Mouse (Mus musculus): ENCODE results near the gene Klhl28. TPM values are rescaled to one million over a fixed set of nuclear protein-coding genes. Genes with fewer than 3 reads are reported as not detected.

The Klhl28 gene
- polyA plus RNA-seq, 1 experiment from 2014 or later: 14.0 TPM

- peak overlapping the region; percentile 96 for H3K4me2 ChIP-seq
- ATAC-seq (ENCODE audit: insufficient number of reproducible peaks, insufficient read depth, low FRiP score, low TSS enrichment, low read depth): no peak
- WGBS: 19% methylated on average over 4 of the region's 4 CpGs
- H3K36me3 ChIP-seq: no peaks in the 10 kb centered on the region
- peaks cover 23% of the 10 kb centered on the region for H3K4me1 ChIP-seq
- peak overlapping the region; percentile 74 for H3K9ac ChIP-seq
- no peak overlapping the region for H3K27ac ChIP-seq
- no peaks in the 10 kb centered on the region for H3K9me3 ChIP-seq
- peak overlapping the region; percentile 89 for H3K4me3 ChIP-seq
- H3K27me3 ChIP-seq: no peaks in the 10 kb centered on the region
Observed at GRCm38 (mm10) chr12:64964560-64964959, 774 bp downstream of the Klhl28 start.

DNA sequence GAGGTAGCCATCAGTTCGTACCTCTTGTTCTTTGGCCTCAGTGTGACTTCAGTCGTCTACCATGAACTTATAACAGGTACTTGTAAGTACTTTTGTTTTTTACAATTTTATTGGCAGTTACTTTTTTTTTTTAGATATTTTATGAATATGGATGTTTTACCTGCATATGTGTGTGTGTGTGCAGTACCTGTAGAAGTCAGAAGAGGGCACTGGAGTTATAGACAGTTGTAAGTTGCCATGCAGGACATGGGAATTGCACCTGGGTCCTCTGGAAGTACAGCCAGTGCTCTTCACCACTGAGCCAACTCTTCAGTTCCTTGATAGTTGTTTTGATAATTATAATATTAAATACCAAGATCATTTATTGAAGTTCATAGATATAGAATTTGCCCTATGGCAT is 27.8 kb downstream of the Klhl28 start:
- Histone ChIP-seq H3K4me3 (no peak overlapping the region), H3K4me2 (no peak overlapping the region), H3K27me3 (no peaks in the 10 kb centered on the region), H3K36me3 (peaks cover 14% of the 10 kb centered on the region), H3K9ac (no peak overlapping the region), H3K9me3 (no peaks in the 10 kb centered on the region), H3K27ac (no peak overlapping the region), H3K4me1 (no peaks in the 10 kb centered on the region)
- no peak for ATAC-seq (ENCODE audit: insufficient number of reproducible peaks, insufficient read depth, low FRiP score, low TSS enrichment, low read depth)
- 79% methylated on average over 2 of the region's 2 CpGs for WGBS

DNA sequence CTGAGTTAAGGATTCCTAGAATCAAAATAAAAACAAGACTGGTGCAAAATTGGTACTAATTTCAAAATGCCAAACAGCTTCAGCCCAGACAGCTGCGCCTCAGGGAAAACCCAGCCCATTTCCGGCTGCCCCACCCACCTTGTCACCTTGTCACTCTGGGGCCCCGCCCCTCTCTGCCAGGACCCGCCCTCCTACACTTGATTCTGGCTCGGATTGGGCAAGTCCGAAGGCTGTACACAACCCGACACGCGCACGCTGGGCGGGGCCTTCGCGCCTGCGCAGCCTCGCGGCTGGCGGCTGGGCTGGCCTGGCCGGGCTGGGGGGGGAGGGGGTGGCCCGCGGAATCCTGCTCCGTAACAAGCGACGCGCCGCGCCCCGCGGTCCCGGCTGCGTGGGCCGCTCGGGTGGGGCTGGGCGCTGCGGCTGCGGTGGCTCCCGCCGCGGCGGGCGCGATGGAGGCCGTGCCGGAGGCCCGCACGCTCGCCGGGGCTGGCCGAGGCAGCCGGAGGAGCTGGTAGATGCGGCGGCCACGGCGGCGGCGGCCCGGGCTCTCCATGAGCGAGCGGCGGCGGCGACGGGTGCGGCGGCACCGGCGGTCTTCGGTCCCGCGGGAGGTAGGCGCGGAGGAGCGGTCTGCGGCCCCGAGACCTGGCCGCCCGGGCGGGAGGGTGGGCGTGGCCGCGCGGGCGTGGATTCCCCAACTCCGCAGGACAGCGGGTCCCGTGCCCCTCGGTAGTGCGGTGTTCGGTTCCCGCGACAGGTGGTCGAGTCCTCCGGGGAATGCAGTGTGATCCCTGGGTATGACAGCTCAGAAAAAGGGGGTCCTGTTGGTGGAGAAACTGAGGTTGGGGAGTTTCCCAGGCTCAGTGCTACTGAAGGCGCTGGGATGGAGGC is 47.5 kb downstream of the Klhl28 start, which contains the start of gene Gm527:
Gm527 (plus strand) TSS at position 329 of the 894 bp plus-strand sequence.
- Histone ChIP-seq H3K9me3 (no peaks in the 10 kb centered on the region), H3K36me3 (no peaks in the 10 kb centered on the region), H3K4me3 (peak within 1 kb of the TSS; percentile 81), H3K4me1 (no peaks in the 10 kb centered on the region), H3K27me3 (no peaks in the 10 kb centered on the region), H3K9ac (peak within 1 kb of the TSS; percentile 84), H3K4me2 (peak within 1 kb of the TSS; percentile 79), H3K27ac (peak within 1 kb of the TSS; percentile 68; the same call in 1 of the 2 replicates)
- peak; percentile 100 for ATAC-seq (ENCODE audit: insufficient number of reproducible peaks, insufficient read depth, low FRiP score, low TSS enrichment, low read depth)
- WGBS: 0% methylated on average over 64 of the region's 93 CpGs

DNA sequence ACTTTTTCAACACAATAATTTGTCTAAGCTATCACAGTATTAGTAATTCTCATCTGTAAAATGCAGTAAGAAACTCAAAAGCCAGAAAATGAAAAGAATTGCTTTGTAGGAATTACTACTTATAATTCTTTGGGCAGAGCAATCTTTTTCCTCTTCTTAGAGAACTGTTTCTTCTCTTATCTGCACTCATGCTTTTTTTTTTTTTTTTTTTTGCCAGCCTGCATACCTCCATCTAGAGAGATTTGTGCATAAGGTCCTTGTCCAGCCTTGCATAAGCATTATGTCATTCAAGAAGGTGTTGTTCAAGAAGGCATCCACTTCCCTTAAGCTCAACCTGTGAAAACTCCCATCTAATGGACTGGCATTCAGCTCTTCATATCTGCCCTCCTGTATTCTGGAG is 48.6 kb downstream of the Klhl28 start:
- H3K27me3 ChIP-seq: no peaks in the 10 kb centered on the region
- no peak overlapping the region for H3K27ac ChIP-seq
- no peaks in the 10 kb centered on the region for H3K36me3 ChIP-seq
- H3K9ac ChIP-seq: no peak overlapping the region
- no peaks in the 10 kb centered on the region for H3K9me3 ChIP-seq
- H3K4me2 ChIP-seq: no peak overlapping the region
- ATAC-seq (ENCODE audit: insufficient number of reproducible peaks, insufficient read depth, low FRiP score, low TSS enrichment, low read depth): no peak
- H3K4me3 ChIP-seq: no peak overlapping the region
- no peaks in the 10 kb centered on the region for H3K4me1 ChIP-seq

- no peak overlapping the region for H3K9ac ChIP-seq
- H3K27me3 ChIP-seq: no peaks in the 10 kb centered on the region
- H3K4me2 ChIP-seq: no peak overlapping the region
- H3K4me1 ChIP-seq: no peaks in the 10 kb centered on the region
- no peaks in the 10 kb centered on the region for H3K36me3 ChIP-seq
- H3K27ac ChIP-seq: no peak overlapping the region
- H3K4me3 ChIP-seq: no peak overlapping the region
- no peaks in the 10 kb centered on the region for H3K9me3 ChIP-seq
- ATAC-seq (ENCODE audit: insufficient number of reproducible peaks, insufficient read depth, low FRiP score, low TSS enrichment, low read depth): no peak
- WGBS: 66% methylated on average over 6 of the region's 6 CpGs
Observed at GRCm38 (mm10) chr12:64912996-64913395, 52.3 kb downstream of the Klhl28 start.

DNA sequence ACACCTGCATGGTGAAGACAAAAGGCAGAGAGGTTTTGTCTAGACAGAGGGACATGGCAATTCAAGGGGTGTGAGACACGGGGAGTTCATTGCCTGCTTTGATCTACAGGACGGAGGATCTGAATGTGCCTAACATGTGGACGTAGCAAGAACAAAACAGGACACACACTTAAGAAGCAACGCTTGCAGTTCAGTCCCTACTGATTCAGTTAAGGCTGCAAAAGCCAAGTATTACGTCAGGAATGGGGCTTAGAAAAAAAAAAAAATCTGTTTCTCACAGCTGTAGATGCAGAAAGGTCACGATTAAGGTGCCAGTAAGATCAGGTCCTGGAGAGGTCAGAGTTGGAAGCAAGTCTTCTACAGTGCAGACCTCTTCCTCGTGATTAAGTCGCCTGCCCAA is 62.1 kb downstream of the Klhl28 start:
- Histone ChIP-seq H3K27ac (no peak overlapping the region), H3K27me3 (no peaks in the 10 kb centered on the region), H3K9ac (no peak overlapping the region), H3K4me1 (peaks cover 17% of the 10 kb centered on the region), H3K36me3 (no peaks in the 10 kb centered on the region), H3K4me3 (no peak overlapping the region), H3K4me2 (no peak overlapping the region), H3K9me3 (no peaks in the 10 kb centered on the region)
- ATAC-seq (ENCODE audit: insufficient number of reproducible peaks, insufficient read depth, low FRiP score, low TSS enrichment, low read depth): no peak
- WGBS: 45% methylated on average over 8 of the region's 8 CpGs

DNA sequence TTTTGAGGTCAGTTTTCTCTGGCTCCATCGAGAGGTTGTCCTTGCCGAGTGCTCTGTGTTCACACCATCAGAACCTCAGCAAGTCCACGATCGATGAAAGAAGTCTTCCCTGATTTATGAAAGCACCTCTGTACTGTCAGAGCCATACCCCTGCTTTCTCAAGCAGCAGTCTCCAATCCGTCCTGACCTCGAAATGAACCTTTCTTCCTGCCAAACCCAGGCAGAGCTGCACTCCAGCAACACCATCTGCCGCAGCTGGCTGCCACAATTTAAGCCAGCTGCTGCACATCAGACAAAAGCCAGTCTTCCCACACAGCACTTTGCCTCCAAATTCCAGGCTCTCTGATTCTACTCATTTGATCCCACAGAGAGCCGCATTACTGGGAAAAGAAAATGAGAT is 62.8 kb downstream of the Klhl28 start:
- ATAC-seq (ENCODE audit: insufficient number of reproducible peaks, insufficient read depth, low FRiP score, low TSS enrichment, low read depth): peak; percentile 62; the same call in 1 of the 2 replicates
- Histone ChIP-seq H3K27ac (no peak overlapping the region), H3K4me3 (no peak overlapping the region), H3K36me3 (no peaks in the 10 kb centered on the region), H3K9ac (no peak overlapping the region), H3K4me1 (peaks cover 17% of the 10 kb centered on the region), H3K9me3 (no peaks in the 10 kb centered on the region), H3K27me3 (no peaks in the 10 kb centered on the region), H3K4me2 (peak overlapping the region; percentile 5; the same call in 1 of the 2 replicates)
- WGBS: 18% methylated on average over 8 of the region's 8 CpGs

GRCm38 (mm10) chr12:64897060-64897730 is 68.1 kb downstream of the Klhl28 start:
- Histone ChIP-seq H3K9me3 (no peaks in the 10 kb centered on the region), H3K9ac (no peak overlapping the region), H3K27me3 (no peaks in the 10 kb centered on the region), H3K4me2 (no peak overlapping the region), H3K36me3 (no peaks in the 10 kb centered on the region), H3K4me3 (no peak overlapping the region), H3K4me1 (peaks cover 5% of the 10 kb centered on the region), H3K27ac (no peak overlapping the region)
- WGBS: 43% methylated on average over 4 of the region's 4 CpGs
- no peak for ATAC-seq (ENCODE audit: insufficient number of reproducible peaks, insufficient read depth, low FRiP score, low TSS enrichment, low read depth)

Other genes with a start within 250 kb of the Klhl28 start
- 2.3 and 3.5 TPM in 2 replicates for gene Gm527, start 47.6 kb downstream of the Klhl28 start, polyA plus RNA-seq (2015; fragmentation: Nextera tagmentation; extraction: Ambion mirVana)
- 31.6 and 32.8 TPM in 2 replicates for gene Togaram1, start 270 bp upstream of the Klhl28 start, polyA plus RNA-seq (2015; fragmentation: Nextera tagmentation; extraction: Ambion mirVana)
- gene Prpf39, start 70.8 kb upstream of the Klhl28 start, polyA plus RNA-seq (2015; fragmentation: Nextera tagmentation; extraction: Ambion mirVana): 68.1 and 76.9 TPM in 2 replicates
- 495 and 555 TPM in 2 replicates for gene Fkbp3, start 108.5 kb upstream of the Klhl28 start, polyA plus RNA-seq (2015; fragmentation: Nextera tagmentation; extraction: Ambion mirVana)
- gene Fancm, start 110.1 kb upstream of the Klhl28 start, polyA plus RNA-seq (2015; fragmentation: Nextera tagmentation; extraction: Ambion mirVana): 11.1 and 12.0 TPM in 2 replicates
- gene Mis18bp1, start 207.1 kb upstream of the Klhl28 start, polyA plus RNA-seq (2015; fragmentation: Nextera tagmentation; extraction: Ambion mirVana): 69.1 and 71.8 TPM in 2 replicates

Measured in embryonic facial prominence, embryonic 13.5 days (tissue).